Mouse (Mus musculus): ENCODE measurements around the gene Gna12.

Gene Gna12

DNA sequence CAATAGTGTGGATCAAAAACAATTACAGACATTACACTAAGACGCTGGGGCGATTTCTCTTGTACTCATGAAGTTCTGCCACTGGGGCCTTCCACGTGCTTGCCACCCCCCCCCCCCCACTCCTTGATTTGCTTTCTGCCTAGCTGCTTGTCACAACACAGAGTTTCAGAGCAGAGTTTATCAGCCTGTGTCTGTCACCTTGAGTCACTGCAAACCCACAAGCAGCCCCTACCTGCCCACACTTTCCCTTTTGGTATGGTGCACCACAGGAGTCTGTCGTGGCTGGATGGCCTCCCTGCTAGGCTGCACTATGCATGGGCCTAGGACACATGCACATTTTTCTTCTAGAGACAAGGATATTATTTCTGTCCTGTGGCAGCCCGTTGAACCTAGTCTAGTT, 31.5 kb downstream of the Gna12 start:
- CTCF ChIA-PET = no interaction called here

DNA sequence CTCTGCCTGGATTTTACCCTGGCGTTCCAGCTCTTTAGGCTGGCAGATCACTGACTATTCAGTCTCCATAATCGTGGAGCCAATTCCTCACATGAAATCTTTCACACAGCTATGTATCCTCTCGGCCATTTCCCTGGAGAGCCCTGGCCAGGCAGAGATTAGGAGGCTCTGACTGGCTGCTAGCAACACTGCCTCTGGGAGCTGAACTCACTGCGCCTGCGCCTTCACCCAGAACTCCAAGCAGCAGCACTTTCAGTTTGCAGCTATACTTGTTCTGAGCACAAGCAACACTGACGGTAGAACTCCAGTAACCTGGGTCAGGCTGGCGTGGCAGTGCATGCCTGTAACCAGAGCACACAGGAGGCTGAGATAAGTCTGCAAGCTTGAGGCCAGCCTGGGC, 32.1 kb downstream of the Gna12 start:
- CTCF ChIA-PET = no interaction called here

DNA sequence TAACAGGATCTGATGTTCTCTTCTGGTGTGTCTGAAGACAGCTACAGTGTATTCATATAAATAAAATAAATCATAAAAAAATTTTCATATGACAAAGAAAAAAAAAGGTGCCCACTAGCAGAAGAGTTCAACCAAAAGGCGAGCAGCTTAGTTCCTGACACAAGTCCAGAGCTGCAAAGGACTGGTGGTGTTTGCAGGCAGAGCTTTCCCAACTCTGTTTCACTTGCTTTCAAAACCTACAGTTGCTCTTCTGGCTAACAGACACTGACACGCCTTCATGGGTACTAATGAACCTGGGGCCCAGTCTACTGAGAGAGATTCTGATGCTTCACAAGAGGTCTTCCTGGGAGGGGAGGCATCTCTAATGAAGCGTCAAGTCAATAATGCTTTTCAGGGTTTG, 34.2 kb downstream of the Gna12 start:
- CTCF ChIA-PET = interaction anchor here (0.5 kb wide), 1 partner anchor 310 kb away, joined by 14 read pairs; no protein-coding TSS in a partner anchor

DNA sequence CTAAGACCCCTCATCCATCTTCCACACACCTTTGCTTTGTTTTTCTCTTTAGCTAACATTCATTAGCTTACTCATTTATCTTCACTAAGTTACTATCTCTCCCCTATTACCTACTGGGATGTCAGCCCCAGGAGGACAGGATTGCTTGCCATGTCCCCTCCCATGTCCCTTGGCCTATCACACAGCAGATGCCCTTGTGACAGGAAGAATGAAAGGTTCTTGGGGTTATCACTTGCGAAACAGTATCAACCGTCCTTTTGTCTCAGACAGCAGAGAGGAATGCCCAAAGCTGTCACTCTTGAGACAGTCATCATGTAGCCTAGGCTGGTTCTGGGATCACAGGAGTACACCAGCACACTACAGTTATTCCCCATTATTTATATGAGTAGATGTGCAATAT, 35.1 kb downstream of the Gna12 start:
- CTCF ChIA-PET = no interaction called here

DNA sequence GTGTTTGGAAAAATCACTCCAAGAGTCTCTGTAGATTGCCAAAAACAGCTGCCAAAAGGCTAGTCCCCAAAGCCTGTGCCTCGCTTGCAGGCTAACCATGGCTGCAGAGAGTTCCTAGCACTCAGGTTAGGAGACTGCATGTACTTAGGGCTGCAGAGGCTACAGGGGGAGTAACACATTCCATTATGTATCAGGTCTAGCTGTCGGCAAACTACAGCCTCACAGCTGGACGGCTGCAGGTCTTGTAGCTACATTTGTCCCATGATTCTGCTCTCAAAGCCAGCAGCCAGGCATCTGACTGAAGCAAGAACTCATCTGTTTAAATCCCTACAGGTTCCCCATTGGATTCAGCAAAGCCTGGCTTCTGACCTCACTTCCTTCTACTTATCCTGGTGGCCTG, 35.5 kb downstream of the Gna12 start:
- CTCF ChIA-PET = no interaction called here

DNA sequence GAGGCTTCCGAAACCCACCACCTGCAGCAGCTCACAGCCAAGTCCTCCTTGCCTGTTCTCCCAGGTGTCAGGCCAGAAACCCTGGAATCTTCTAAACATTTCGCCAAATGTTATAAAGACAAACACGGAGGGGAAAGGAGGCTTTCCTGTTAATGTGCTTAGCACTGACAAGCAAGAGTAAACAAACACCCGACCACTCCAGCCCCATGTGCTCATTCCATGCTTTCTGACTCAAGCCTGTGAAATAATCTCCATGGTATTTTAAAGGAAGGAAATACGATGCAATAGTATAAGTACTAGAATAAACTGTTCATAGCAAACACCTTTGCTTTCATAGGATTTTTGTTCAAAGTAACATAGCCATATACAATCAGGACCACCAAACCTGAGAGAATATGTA, 38.0 kb downstream of the Gna12 start:
- CTCF ChIA-PET = no interaction called here

DNA sequence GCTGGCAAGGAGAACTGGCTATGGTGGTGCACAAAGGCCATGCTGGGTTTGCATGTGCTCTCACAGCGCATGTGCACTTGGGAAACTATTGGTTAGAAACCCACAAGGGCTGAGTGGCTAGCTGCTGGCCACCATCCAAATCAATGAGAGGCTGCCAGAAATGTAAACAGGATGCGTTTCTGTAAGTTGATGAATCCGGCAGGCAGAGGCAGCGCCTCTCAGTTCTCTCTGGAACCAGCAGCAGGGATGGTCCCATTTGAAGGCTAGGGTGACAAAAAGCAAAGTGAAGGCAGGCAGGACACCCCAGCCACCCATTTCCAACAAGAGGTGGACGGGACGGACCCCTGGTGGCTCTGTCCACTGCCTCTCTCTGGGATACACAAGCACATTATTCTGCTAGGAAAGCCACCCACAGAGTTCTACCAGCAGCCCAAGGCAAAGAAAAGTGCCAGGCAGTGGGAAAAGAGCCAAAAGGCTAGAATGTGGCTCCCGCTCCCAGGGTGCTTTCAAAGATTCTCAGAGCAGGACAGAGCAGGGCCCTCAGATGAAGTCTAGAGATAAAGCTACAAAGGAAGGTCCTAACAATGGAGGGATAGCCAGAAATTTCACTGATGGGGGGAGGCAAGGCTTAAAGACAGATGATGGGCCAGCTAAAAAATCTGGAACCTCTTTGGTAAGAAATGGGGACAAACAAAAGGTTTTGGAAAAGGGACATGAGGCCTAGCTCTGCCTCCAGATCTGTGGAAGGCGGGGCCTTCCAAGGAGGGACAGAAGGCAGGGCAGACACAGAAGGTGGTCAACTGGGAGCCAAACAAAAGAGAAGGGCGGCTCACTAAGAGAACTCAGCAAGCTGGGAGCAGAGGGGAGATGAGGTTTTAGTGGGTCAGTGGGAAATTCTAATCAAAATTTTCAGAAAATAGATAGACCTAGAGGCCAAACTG, 39.0 kb downstream of the Gna12 start:
- CTCF ChIA-PET = no interaction called here

DNA sequence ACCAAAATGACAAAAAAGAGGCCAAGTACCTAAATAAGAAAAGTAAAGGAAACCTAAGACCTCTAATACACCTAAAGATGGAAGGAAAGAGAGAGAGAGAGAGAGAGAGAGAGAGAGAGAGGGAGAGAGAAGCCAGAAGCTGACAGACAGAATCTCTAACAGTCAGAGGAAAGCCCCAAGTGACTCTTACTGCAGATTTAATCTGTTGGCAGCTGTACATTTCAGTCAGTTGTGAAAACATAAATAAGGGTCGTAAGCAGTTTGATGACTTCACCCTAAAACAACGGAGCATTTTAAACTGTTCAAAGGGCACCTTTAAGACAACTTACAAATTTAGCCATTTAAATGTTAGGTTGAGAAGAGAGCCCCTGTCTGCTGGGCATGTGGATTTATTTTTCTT, 39.8 kb downstream of the Gna12 start:
- CTCF ChIA-PET = interaction anchor here (0.7 kb wide), 1 partner anchor 334 kb away, joined by 6 read pairs; no protein-coding TSS in a partner anchor

DNA sequence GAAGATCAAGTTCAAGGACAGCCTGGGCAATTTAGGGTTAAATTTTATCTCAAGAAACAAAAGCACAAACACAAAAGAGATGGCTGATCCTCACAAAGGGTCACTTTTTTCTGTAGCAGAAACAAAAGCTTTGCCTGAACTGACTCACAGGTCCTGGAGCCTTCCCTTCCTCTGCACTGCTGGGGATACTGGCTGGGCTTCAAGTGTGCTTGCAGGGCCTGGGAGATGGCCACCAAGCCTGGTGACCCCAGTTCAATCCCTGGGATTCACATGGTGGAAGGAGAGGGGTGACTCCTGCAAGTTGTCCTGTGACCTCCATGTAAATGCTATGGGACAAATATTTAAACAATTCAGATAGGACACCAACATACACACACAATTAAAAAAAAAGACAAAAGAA, 40.7 kb downstream of the Gna12 start:
- CTCF ChIA-PET = interaction anchor here (0.7 kb wide), 1 partner anchor 333 kb away, joined by 6 read pairs; no protein-coding TSS in a partner anchor

DNA sequence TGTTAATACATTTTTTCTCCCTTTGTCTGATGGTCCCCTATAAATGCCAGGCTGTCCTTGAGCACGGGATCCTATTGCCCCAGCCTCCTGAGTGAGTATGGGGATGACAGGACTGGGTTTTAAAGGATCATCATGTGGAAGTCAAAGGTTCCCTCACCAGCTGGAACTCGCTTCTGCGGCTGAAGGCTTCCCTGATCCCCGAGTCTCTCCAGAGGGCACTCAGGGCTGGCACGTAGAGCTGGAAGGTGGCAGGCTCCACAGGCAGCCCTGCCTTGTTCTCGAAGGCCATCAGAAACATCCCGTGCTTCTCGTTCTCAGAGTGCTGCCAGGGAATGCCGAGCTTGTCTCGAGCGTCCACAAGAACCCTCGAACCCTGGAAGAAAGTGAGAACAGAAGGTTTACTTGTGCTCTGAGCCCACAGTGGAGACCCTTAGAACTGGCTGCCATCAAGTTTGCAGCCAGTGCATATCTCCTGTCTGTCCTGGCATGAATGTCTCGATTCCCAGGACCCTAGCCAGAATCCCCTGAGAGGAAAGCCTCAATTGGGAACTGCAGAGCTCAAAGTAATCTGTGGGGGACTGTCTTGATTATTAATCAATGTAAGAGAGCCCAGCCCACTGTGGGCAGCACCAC, 44.9 kb downstream of the Gna12 start:
- CTCF ChIA-PET = no interaction called here

DNA sequence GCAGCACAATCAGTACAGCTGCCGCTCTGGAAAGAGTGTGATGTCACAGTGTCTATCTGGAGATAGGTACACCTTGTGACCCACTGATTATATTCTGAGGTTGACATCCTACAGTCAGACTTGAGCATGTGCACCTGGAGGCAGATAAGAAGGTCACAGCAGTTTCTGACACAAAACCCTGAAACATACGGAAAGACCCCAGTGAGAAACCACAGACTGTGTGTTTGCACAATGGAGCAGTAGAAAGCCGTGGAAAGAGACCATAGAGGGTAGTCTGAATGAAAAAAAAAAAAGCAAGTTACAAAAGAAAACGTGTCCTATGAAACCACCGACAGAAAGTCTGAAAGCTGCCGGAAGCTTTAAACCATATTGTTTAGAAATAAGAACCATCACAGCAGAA, 45.9 kb downstream of the Gna12 start:
- CTCF ChIA-PET = no interaction called here

DNA sequence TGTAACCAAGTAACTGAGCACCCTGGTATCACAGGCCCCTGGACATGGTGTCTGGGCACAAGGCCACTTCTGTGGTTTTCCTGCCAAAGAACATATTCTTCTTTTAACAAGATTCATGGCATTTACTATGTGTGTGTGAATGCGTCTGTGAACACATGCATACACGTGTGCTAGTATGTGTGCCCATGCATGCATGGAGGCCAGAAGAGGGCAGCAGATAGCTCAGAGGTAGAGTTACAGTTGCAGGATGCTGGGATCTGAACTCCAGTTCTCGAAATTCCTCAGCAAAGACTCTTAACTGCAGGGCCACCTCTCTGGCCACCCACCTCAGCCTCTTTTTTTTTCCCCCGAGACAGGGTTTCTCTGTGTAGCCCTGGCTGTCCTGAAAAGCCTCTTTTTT, 46.7 kb downstream of the Gna12 start:
- CTCF ChIA-PET = no interaction called here

DNA sequence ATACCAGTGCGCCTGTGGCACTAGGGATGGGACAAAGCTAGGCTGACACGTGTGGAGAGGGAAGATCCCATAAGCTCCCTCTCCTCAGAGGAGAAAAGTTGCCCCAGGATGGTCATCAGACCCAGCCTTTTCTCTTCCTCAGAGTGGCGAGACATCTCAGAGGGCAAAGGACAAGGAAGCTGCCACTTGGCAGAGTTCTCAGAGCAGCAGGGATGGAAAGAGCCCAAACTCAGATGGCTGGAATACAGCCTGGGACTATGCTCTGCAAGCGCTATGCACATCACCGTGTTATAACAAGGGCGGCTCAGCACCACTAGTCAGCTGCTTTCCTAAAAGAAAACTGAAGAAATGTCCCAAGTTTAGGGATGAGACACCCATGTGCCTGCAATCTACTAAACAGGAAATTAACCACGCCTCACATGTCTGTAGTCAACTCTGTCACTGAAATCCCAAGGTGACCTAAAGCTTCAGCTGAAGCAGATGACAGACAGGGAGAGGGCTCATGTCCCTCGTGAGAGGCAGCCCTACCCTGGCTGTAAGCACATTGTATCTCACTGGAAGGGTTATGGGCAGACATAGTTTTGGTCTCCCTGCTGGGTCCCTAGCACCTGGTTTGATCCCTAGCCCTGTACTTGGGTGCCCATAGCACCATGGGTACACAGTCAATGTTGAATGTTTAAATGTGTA, 48.2 kb downstream of the Gna12 start:
- CTCF ChIA-PET = no interaction called here

DNA sequence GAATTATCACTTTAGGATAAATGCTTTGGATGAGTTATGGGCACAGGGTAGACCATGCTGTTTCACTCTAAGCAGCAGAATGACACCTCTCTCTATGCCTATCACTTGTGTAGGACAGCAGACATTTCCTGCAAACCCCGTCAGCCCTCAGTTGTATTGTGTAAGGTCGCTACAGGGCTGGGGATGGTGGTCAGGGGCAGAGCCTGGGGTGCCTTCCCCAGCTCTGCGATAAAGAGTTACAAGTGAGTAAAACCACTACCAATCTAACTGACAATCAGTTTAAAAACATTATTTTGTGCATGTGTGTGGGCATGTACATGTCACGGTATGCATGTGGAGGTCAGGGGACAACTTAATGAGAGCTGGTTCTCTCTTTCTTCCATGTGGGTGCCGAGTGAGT, 49.1 kb downstream of the Gna12 start:
- CTCF ChIA-PET = no interaction called here

DNA sequence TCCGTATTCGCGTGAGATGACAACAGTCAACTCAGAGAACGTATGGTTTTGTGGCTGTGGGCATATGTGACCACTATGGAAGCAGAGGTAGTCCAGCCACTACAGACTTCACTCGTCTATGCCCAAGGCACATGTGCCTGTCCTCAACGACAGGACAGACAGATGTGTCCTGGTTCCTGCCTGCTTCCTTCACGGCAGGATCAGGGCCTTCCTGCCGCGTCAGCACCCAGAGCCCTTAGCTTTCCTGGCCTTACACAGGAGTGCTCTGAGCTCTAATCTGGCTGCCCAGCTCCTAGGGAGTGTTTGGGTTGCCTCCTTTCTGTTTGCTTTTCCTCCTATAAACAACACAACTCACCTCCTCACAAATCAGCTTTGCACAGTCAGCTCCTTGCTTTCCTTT, 53.3 kb downstream of the Gna12 start:
- CTCF ChIA-PET = no interaction called here

DNA sequence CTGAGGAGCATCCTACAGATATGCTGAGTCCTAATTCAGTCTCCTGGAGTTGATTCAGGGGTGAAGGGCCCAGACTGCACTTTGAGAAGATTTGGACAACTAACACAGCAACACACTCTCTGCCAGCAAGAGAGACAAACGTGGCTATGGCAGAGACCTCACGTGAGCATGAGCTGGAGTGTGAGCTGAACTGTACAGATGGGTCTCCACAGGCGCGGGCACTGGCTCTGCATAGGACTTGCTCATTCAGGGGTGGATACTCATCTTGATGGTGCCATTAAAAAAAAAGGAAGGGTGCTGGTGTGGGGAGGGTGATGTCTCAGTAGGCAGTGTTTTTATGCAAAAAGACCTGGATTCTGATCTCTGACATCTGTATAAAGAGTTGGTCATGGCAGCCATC, 55.1 kb downstream of the Gna12 start:
- CTCF ChIA-PET = no interaction called here

DNA sequence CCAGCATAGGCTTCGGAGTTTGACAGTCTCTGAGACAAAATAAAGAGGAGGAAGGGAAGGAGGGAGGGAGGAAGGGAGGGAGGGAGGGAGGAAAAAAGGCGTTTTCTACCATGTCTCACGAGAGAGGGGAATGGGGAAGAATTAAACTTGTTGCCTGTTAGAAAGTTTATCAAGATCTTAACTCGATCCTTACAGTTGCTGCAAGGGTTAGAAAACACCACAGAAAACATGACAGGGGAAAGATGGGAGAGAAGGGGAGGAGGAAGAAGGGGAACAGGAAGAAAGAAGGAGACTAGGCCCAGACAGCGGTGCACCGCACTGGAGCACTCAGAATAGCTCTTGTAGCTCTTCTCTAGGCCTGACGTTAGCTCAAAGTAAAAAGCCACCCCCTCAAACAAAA, 58.1 kb downstream of the Gna12 start:
- CTCF ChIA-PET = no interaction called here

DNA sequence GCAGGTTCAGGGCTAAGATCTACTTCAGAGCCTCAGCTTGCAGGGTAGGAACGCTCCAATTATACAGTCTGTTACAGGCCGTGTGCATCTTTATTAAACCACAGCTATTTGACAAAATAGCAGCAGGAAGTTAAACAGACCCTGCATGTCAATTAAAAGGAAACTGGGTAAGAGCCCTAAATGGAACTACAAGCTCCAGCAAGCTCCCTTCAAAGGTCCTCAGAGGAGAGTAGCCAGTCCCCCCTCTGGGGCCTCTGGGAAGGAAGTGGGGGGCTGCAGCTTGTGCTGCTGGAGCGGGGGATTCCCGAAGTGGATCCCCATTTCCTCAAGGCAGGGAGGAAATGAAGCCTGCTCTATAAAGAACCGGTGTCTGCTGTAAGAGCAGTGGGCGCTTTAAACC, 58.6 kb downstream of the Gna12 start:
- CTCF ChIA-PET = interaction anchor here (0.6 kb wide), 1 partner anchor 74 kb away, joined by 3 read pairs; no protein-coding TSS in a partner anchor

DNA sequence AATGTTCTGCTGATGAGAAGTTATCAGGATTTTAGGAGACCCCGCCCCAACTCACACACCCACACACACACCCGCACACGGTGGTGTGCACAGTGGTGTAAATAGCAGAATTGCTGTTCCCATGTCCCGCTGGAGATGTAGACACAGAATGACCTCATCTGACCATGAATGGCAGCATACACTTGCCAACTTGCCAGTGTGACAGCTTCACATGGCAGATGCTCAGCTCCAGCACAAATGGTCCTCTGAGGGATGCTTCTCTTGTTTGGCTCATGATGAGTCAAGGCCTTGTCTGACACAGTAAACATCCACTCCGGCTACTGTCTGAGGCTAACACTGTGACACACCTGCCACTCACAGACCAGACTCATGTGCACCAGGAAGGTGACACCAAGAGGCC, 61.9 kb downstream of the Gna12 start:
- CTCF ChIA-PET = interaction anchor here (0.7 kb wide), 1 partner anchor 519 kb away, joined by 3 read pairs; no protein-coding TSS in a partner anchor

DNA sequence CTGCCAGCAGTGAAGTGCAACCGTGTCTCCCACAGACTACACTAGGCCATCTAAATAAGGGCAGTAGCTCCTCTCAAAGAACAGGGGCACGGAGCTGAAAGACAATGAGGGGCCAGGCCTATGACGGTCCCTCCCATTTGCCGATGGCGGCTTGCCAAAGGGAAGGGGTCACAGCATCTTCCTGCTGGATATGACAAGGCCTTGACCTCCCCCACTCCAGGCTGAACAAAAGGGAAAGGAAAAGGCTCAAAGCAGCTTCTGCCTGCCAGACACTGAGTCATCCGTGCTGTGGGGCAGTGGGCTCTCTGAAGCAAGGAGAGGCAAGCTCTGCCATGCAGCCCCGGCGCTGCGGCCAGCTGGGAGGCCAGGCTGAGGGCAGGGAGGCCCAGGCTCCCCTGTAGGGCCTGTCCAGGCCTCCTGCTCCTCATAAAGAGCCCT, 62.5 kb downstream of the Gna12 start:
- CTCF ChIA-PET = interaction anchor here (0.7 kb wide), 1 partner anchor 518 kb away, joined by 3 read pairs; no protein-coding TSS in a partner anchor

DNA sequence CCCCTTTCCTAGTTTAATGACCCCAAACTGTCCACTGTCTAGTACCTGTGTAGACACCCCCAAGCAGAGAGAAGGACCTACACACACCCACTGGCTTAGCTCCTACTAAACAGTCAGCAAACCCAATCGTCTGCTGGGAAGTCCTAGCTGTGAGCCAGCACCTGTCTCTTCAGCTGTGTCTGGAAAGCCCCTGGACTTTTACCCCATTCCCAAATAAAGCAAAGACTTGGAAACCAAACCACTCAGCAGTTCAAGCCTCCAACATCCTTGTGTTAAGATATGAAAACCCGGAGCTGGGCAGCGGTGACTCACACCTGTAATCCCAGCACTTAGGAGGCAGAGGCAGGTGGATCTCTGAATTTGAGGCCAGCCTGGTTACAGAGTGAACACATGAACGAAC, 63.7 kb downstream of the Gna12 start:
- CTCF ChIA-PET = interaction anchor here (1.1 kb wide), 1 partner anchor 24 kb away, joined by 3 read pairs; no protein-coding TSS in a partner anchor

DNA sequence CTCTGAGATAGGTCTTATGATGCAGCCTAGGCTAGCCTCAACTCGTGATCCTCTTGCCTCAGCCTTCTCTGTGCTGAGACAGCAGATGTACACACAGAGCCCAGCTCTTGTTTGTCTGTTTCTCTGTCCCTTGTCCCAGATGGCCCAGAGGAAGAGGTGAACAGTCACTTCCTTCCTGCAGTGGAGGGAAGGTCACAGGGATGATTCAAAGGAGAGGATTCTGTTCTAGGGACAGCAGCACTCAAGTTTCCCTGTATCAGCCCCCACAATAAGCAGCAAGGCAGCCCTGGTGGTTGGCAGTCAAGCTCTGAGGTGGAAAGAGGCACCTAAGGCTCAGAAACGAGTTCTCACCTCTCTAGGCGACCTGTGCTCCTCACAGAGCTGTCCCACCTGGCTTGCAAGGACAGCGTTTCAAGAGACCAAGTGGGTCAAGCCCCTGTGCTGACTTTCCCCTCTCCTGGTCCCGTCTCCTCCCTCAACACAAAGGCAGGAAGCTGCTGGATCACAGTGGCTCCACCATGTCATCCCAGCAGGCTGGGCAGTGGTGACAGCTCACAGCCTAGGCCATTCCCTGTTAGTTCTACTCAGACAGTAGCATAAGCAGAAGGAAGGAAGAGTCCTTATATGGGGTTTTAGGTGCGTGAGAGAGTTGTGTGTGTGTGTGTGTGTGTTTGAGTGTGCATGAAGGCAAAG, 65.2 kb downstream of the Gna12 start:
- CTCF ChIA-PET = interaction anchor here (1.1 kb wide), 1 partner anchor 23 kb away, joined by 3 read pairs; no protein-coding TSS in a partner anchor

Measured in spleen, embryonic (tissue).